Mouse (Mus musculus): ENCODE data around the gene Banf1.
"Not testable (repeated sequence)": the region's sequence is repeated elsewhere in the genome, so short reads cannot be mapped to it uniquely, and the experiment has no call there.

The Banf1 gene

GRCm38 (mm10) chr19:5367053-5367359, at the start of gene Banf1:
Banf1 (minus strand) TSS chr19:5367168.
- DNase-seq: no peak

GRCm38 (mm10) chr19:5414534-5414957, 47.6 kb upstream of the Banf1 start:
- peak; percentile 69 for DNase-seq

- no peak for DNase-seq
These were observed 46.9 kb upstream of the Banf1 start for GRCm38 (mm10) chr19:5413840-5414239.

- no peak for DNase-seq
These were observed 45.0 kb upstream of the Banf1 start for GRCm38 (mm10) chr19:5411961-5412360.

- no peak for DNase-seq
These were observed 43.7 kb upstream of the Banf1 start for GRCm38 (mm10) chr19:5410641-5411040.

- peak; percentile 59 for DNase-seq
These were observed 42.1 kb upstream of the Banf1 start for GRCm38 (mm10) chr19:5409068-5409467.

- peak; percentile 64 for DNase-seq
These were observed 41.4 kb upstream of the Banf1 start for GRCm38 (mm10) chr19:5408057-5409001.

- DNase-seq: peak; percentile 82
These were observed 40.2 kb upstream of the Banf1 start for GRCm38 (mm10) chr19:5407133-5407532.

- DNase-seq: peak; percentile 71
These were observed 39.7 kb upstream of the Banf1 start for GRCm38 (mm10) chr19:5406531-5407126.

GRCm38 (mm10) chr19:5405924-5406323, 39.0 kb upstream of the Banf1 start:
- DNase-seq: no peak

GRCm38 (mm10) chr19:5402293-5402692, 35.3 kb upstream of the Banf1 start, which contains the start of gene Tsga10ip:
Tsga10ip (minus strand) TSS chr19:5402526.
- DNase-seq: no peak

GRCm38 (mm10) chr19:5401073-5401472, 34.1 kb upstream of the Banf1 start:
- not testable (repeated sequence) for DNase-seq

GRCm38 (mm10) chr19:5395371-5395770, 28.4 kb upstream of the Banf1 start:
- DNase-seq: no peak

- DNase-seq: no peak
These were observed 27.2 kb upstream of the Banf1 start for GRCm38 (mm10) chr19:5394168-5394567.

GRCm38 (mm10) chr19:5392892-5393291, 25.9 kb upstream of the Banf1 start:
- peak; percentile 68 for DNase-seq

GRCm38 (mm10) chr19:5390416-5390815, 23.4 kb upstream of the Banf1 start:
- no peak for DNase-seq

- DNase-seq: peak; percentile 60
These were observed 22.7 kb upstream of the Banf1 start for GRCm38 (mm10) chr19:5389647-5390046.

GRCm38 (mm10) chr19:5388588-5389242, 21.7 kb upstream of the Banf1 start, which contains the start of gene Sart1:
Sart1 (minus strand) TSS chr19:5388703.
- DNase-seq: peak; percentile 97

- DNase-seq: no peak
These were observed 21.1 kb upstream of the Banf1 start for GRCm38 (mm10) chr19:5388011-5388441.

GRCm38 (mm10) chr19:5384715-5385114, 17.7 kb upstream of the Banf1 start:
- DNase-seq: no peak

GRCm38 (mm10) chr19:5383326-5383725, 16.4 kb upstream of the Banf1 start:
- DNase-seq: no peak

- DNase-seq: no peak
These were observed 10.5 kb upstream of the Banf1 start for GRCm38 (mm10) chr19:5377446-5377845.

GRCm38 (mm10) chr19:5374748-5375147, 7.8 kb upstream of the Banf1 start:
- DNase-seq: no peak
